Mouse (Mus musculus): ENCODE measurements at regions not wholly inside any gene's neighbourhood (a gene's known extent, or its start where the extent isn't known, plus 50 kb on each side); places are given as distances from the start of the nearest gene placed in this dataset.

DNA sequence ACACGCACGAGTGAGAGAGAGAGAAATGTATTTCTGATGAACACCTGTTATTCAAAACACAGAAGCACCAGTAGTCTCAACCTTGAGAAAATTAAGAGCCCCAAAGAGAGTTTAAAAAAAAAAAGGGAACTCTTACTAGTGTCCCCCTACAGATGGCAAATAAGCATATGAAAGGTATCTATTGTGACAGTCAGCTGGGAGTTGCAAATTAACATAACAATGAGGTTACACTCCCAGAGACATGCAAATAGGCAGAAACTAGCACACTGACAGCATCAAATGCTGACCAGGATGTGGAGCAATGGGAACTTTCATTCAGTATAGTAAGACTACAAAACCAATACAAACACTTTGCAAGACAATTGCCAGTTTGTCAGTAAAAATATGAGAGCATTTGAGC is 619.1 kb upstream of the Zeb2 start:
- no peak for TF ChIP-seq POLR2A (IDR thresholded peaks at IDR 0.05; ENCODE audit: low read depth, low read length)
- no peak for TF ChIP-seq CTCF (IDR thresholded peaks at IDR 0.05; ENCODE audit: extremely low read depth, insufficient read depth, insufficient read length, insufficient replicate concordance)
